Mouse (Mus musculus): Measurements from ENCODE around the gene Zfp810. TPM values are rescaled to one million over a fixed set of nuclear protein-coding genes. Genes with fewer than 3 reads are reported as not detected.

Gene Zfp810
- polyA plus RNA-seq, 1 experiment from 2014 or later: 29.0 TPM

DNA sequence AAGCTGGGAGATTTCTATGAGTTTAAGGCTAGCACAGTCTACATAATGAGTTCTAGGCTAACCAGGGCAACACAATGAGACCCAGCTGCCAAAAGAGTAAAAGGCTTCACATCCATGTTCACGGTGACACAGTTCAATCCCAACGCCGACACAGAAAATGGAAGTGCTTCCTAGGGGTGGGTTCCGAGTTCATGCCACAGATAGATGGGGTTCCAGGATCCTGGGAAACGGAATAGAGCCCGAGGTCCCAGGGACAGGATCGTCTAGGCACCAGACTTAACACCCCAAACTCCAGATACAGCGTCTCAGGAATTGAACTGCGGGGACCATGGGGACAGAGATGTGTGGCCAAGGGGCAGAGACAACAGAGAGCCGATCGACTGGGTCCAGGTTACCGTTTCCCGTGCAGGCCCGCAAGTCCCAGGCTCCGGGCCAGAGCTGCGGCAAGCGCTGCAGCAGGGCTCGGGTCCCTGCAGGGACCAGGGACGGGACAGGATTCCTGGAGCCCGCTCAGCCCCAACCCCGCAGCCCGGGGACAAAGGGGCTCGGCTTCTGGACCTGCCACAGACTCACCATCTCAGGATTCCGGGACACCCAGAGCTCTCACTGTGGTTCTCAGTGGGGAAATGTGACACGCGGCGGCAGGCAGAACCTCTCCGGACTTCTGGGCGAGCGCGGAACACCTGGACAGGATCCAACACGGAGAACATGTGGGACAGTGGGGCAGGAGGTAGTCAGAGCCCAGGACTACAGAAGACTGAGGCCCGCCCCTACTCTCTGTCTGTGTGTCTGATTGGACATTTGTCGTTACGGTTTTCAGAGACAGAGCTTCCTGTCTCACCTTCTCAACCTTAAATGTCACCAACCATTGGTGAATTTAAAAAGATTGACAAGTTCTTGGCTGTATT is 48.0 kb downstream of the Zfp810 start, which contains the start of gene Zfp599:
Gene Zfp599, minus strand, starts transcription at position 712 of the 908 bp plus-strand sequence.
- peak; percentile 96 for ATAC-seq (ENCODE audit: low FRiP score, low read depth)
- no peaks in the 10 kb centered on the region for H3K4me1 ChIP-seq (replicated peaks)
- 1% methylated on average over 35 of the region's 35 CpGs for WGBS
- H3K9me3 ChIP-seq: no peaks in the 10 kb centered on the region; the same call in 1 of the 2 replicates
- no peaks in the 10 kb centered on the region for H3K27me3 ChIP-seq
- peak within 1 kb of the TSS; percentile 78 for H3K9ac ChIP-seq
- H3K36me3 ChIP-seq: peaks cover 23% of the 10 kb centered on the region
- H3K4me2 ChIP-seq: peak within 1 kb of the TSS; percentile 87
- H3K4me3 ChIP-seq: peak within 1 kb of the TSS; percentile 76
- 0 out of 2 replicates have a peak within 1 kb of the TSS, but pooled peaks have one; percentile 33 for H3K27ac ChIP-seq (replicated peaks)

GRCm38 (mm10) chr9:22258784-22259183 is 48.7 kb downstream of the Zfp810 start:
- peak overlapping the region; percentile 78; the same call in 1 of the 2 replicates for H3K9ac ChIP-seq
- H3K27me3 ChIP-seq: no peaks in the 10 kb centered on the region
- H3K9me3 ChIP-seq: no peaks in the 10 kb centered on the region; the same call in 1 of the 2 replicates
- H3K4me3 ChIP-seq: peak overlapping the region; percentile 76
- H3K4me1 ChIP-seq (replicated peaks): no peaks in the 10 kb centered on the region
- peaks cover 29% of the 10 kb centered on the region for H3K36me3 ChIP-seq
- no peak for ATAC-seq (ENCODE audit: low FRiP score, low read depth)
- WGBS: 89% methylated on average over 8 of the region's 8 CpGs
- H3K27ac ChIP-seq (replicated peaks): no peak overlapping the region
- H3K4me2 ChIP-seq: peak overlapping the region; percentile 87

DNA sequence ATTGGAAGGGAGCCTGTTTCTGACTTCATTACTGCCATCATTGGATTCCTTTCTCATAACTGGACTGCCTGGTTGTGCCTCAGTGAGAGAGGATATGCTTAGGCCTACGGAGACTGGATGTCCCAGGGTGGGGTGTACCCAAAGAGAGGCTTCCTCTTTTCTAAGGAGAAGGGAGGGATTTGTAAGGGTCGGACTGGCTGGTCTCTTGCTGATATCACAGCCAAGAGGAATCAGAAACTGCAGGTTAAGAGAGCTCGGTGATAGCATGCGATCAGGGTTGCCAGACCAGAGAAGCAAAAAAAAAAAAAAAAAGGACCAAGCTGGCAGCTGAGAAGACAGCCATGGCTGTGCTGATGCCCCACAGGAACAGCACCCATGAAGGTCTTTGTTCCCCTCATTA is 50.9 kb downstream of the Zfp810 start:
- no peaks in the 10 kb centered on the region for H3K4me1 ChIP-seq (replicated peaks)
- H3K27ac ChIP-seq (replicated peaks): no peak overlapping the region
- whole genome bisulfite sequencing: 91% methylated on average over 4 of the region's 4 CpGs
- peaks cover 47% of the 10 kb centered on the region for H3K36me3 ChIP-seq
- H3K9ac ChIP-seq: no peak overlapping the region
- no peak overlapping the region for H3K4me3 ChIP-seq
- no peak overlapping the region for H3K4me2 ChIP-seq
- no peaks in the 10 kb centered on the region for H3K27me3 ChIP-seq
- no peak for ATAC-seq (ENCODE audit: low FRiP score, low read depth)
- no peaks in the 10 kb centered on the region; the same call in 1 of the 2 replicates for H3K9me3 ChIP-seq

- no peak for ATAC-seq (ENCODE audit: low FRiP score, low read depth)
- WGBS: 96% methylated on average over 2 of the region's 2 CpGs
These were observed 63.2 kb downstream of the Zfp810 start for GRCm38 (mm10) chr9:22244242-22244641.

DNA sequence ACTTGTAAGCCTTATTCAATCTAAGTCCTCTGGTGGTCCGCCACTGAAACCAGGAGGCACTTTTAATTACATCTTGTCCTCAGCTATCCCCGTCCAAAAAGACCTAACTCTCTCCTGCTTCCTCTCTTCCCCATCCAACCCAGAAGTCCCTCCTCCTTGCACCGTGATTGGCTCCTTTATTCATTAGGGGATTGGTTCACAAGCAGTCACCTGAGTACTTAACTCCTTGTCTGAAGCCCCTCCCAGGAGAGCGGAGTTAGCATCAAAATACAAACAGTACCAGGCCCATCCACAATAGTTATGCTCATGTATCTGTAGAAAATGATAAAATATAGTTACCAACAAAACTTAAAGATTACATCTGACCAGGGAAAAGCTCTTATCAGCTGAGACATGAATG is 67.4 kb downstream of the Zfp810 start:
- 98% methylated on average over 4 of the region's 4 CpGs for WGBS
- no peak for ATAC-seq (ENCODE audit: low FRiP score, low read depth)
- Histone ChIP-seq H3K27me3 (no peaks in the 10 kb centered on the region), H3K9ac (no peak overlapping the region), H3K4me2 (no peak overlapping the region), H3K4me3 (no peak overlapping the region), H3K4me1 (replicated peaks) (no peaks in the 10 kb centered on the region), H3K36me3 (peaks cover 69% of the 10 kb centered on the region), H3K27ac (replicated peaks) (no peak overlapping the region), H3K9me3 (no peaks in the 10 kb centered on the region)

More at GRCm38 (mm10) chr9:22244242-22244641, 63.2 kb downstream of the Zfp810 start:
- peaks cover 87% of the 10 kb centered on the region for H3K36me3 ChIP-seq
- H3K27ac ChIP-seq (replicated peaks): no peak overlapping the region
- peaks cover 17% of the 10 kb centered on the region for H3K9me3 ChIP-seq
- no peaks in the 10 kb centered on the region for H3K27me3 ChIP-seq
- H3K9ac ChIP-seq: no peak overlapping the region
- H3K4me1 ChIP-seq (replicated peaks): no peaks in the 10 kb centered on the region
- H3K4me2 ChIP-seq: no peak overlapping the region
- H3K4me3 ChIP-seq: no peak overlapping the region

DNA sequence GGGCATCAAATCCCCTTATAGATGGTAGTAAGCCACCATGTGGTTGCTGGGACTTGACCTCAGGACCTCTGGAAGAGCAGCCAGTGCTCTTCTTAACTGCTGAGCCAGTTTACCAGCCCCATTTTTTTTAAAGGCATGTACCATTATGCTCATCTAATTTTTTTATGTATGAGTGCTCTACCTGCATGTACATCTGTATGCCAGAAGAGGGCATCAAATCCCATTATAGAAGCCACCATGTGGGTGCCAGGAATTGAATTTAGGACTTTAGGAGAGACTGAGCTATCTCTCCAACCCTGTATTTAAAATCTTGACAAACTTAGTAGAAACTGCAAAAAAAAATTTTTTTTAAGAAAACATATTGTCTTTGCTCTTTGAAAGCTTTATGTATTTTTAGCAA is 76.9 kb downstream of the Zfp810 start:
- Histone ChIP-seq H3K9ac (no peak overlapping the region), H3K4me1 (replicated peaks) (0 out of 2 replicates have a peak, but pooled peaks cover 8% of the 10 kb centered on the region), H3K27me3 (no peaks in the 10 kb centered on the region), H3K9me3 (no peaks in the 10 kb centered on the region), H3K27ac (replicated peaks) (no peak overlapping the region), H3K4me2 (no peak overlapping the region), H3K36me3 (no peaks in the 10 kb centered on the region), H3K4me3 (no peak overlapping the region)
- ATAC-seq (ENCODE audit: low FRiP score, low read depth): no peak

GRCm38 (mm10) chr9:22230061-22230460 is 77.4 kb downstream of the Zfp810 start:
- H3K9ac ChIP-seq: no peak overlapping the region
- H3K4me1 ChIP-seq (replicated peaks): 0 out of 2 replicates have a peak, but pooled peaks cover 8% of the 10 kb centered on the region
- no peaks in the 10 kb centered on the region for H3K36me3 ChIP-seq
- no peak overlapping the region for H3K4me3 ChIP-seq
- H3K27me3 ChIP-seq: no peaks in the 10 kb centered on the region
- no peaks in the 10 kb centered on the region for H3K9me3 ChIP-seq
- ATAC-seq (ENCODE audit: low FRiP score, low read depth): no peak
- no peak overlapping the region for H3K27ac ChIP-seq (replicated peaks)
- H3K4me2 ChIP-seq: no peak overlapping the region
- 93% methylated on average over 3 of the region's 3 CpGs for WGBS

DNA sequence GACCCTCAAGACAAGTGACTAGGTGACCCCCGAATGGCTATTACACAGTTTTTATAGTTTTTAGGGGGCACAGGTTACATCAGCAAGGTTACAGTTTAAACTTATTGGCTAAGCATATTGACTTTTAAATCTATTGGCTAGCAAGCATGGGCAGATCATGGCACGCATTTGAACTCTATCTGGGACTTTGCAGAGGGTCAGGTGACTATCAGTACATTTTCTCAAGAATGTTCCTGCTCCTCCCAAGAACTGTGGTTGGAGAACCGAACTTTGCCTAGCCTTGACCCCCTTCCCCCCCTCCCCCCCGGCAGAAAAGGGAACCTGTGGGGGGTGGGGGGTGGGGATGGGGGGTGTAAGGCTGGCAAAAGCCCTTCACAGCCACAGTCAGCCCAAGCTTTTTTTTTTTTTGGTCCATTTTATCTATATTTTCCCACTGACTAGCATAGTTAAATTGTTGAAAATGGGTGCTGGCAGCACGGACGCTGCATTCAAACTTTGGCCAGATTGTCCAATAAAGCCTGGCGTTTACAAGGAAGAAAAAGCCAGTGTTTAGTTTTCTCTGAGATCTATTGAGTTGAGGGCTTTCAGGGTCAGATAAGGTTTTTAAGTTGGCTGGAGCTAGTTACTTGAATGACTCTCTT is 77.9 kb downstream of the Zfp810 start:
- no peaks in the 10 kb centered on the region for H3K27me3 ChIP-seq
- H3K4me3 ChIP-seq: no peak overlapping the region
- H3K4me1 ChIP-seq (replicated peaks): 0 out of 2 replicates have a peak, but pooled peaks cover 8% of the 10 kb centered on the region
- no peak for ATAC-seq (ENCODE audit: low FRiP score, low read depth)
- no peak overlapping the region for H3K9ac ChIP-seq
- H3K4me2 ChIP-seq: no peak overlapping the region
- no peaks in the 10 kb centered on the region for H3K9me3 ChIP-seq
- 91% methylated on average over 7 of the region's 7 CpGs for WGBS
- H3K27ac ChIP-seq (replicated peaks): no peak overlapping the region
- no peaks in the 10 kb centered on the region for H3K36me3 ChIP-seq

DNA sequence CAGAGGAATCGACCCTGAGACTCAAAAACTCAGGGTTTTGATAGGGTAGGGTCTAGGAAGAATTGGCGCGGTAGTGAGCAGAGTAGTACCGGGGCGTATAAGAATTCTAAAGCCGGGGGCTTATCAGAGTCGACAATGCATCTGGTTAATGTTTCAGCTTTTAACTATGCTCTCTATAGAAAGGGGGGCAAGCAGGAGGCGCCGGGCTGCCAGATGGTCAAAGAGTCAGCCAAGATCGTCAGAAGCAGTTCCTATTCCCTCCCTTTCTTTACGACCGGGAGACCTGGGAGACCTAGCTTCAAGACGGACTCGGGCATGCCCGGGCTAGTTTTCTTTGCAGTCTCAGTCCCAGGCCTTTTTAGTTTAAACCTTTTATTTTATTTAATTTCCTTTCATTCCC is 80.6 kb downstream of the Zfp810 start:
- WGBS: 75% methylated on average over 15 of the region's 15 CpGs
- no peak overlapping the region for H3K9ac ChIP-seq
- H3K27me3 ChIP-seq: no peaks in the 10 kb centered on the region
- H3K4me2 ChIP-seq: no peak overlapping the region
- no peaks in the 10 kb centered on the region for H3K9me3 ChIP-seq
- no peak for ATAC-seq (ENCODE audit: low FRiP score, low read depth)
- no peak overlapping the region for H3K4me3 ChIP-seq
- H3K36me3 ChIP-seq: no peaks in the 10 kb centered on the region
- H3K27ac ChIP-seq (replicated peaks): no peak overlapping the region
- H3K4me1 ChIP-seq (replicated peaks): 0 out of 2 replicates have a peak, but pooled peaks cover 8% of the 10 kb centered on the region

Other genes starting within 250 kb of the Zfp810 start
- gene Gm49318, start 236.4 kb downstream of the Zfp810 start, polyA plus RNA-seq (2015; fragmentation: Nextera tagmentation; extraction: Ambion mirVana): not detected in 2 replicates
- gene Zfp653, start 236.3 kb downstream of the Zfp810 start, polyA plus RNA-seq (2015; fragmentation: Nextera tagmentation; extraction: Ambion mirVana): 17.3 and 19.6 TPM in 2 replicates
- gene Ecsit, start 222.2 kb downstream of the Zfp810 start, polyA plus RNA-seq (2015; fragmentation: Nextera tagmentation; extraction: Ambion mirVana): 56.0 and 63.5 TPM in 2 replicates
- gene Cnn1, start 208.4 kb downstream of the Zfp810 start, polyA plus RNA-seq (2015; fragmentation: Nextera tagmentation; extraction: Ambion mirVana): 1.6 and 2.3 TPM in 2 replicates
- gene Elof1, start 190.5 kb downstream of the Zfp810 start, polyA plus RNA-seq (2015; fragmentation: Nextera tagmentation; extraction: Ambion mirVana): 183 and 190 TPM in 2 replicates
- gene Acp5, start 171.9 kb downstream of the Zfp810 start, polyA plus RNA-seq (2015; fragmentation: Nextera tagmentation; extraction: Ambion mirVana): 0.44 and 0.97 TPM in 2 replicates
- 85.3 and 86.0 TPM in 2 replicates for gene Pigyl, start 150.8 kb downstream of the Zfp810 start, polyA plus RNA-seq (2015; fragmentation: Nextera tagmentation; extraction: Ambion mirVana)
- 0.58 and 0.79 TPM in 2 replicates for gene Zfp872, start 119.6 kb downstream of the Zfp810 start, polyA plus RNA-seq (2015; fragmentation: Nextera tagmentation; extraction: Ambion mirVana)
- 9.3 and 11.2 TPM in 2 replicates for gene Zfp809, start 81.9 kb downstream of the Zfp810 start, polyA plus RNA-seq (2015; fragmentation: Nextera tagmentation; extraction: Ambion mirVana)
- 7.4 and 7.7 TPM in 2 replicates for gene Zfp599, start 47.8 kb downstream of the Zfp810 start, polyA plus RNA-seq (2015; fragmentation: Nextera tagmentation; extraction: Ambion mirVana)
- gene Anln, start 81.5 kb upstream of the Zfp810 start, polyA plus RNA-seq (2015; fragmentation: Nextera tagmentation; extraction: Ambion mirVana): 6.5 and 6.7 TPM in 2 replicates
- gene 9530077C05Rik, start 103.9 kb upstream of the Zfp810 start, polyA plus RNA-seq (2015; fragmentation: Nextera tagmentation; extraction: Ambion mirVana): 14.7 and 16.5 TPM in 2 replicates
- not detected in 2 replicates for gene Gm17545, start 146.6 kb upstream of the Zfp810 start, polyA plus RNA-seq (2015; fragmentation: Nextera tagmentation; extraction: Ambion mirVana)
- gene Rp9, start 162.1 kb upstream of the Zfp810 start, polyA plus RNA-seq (2015; fragmentation: Nextera tagmentation; extraction: Ambion mirVana): 67.5 and 71.1 TPM in 2 replicates
- 19.6 and 22.7 TPM in 2 replicates for gene Bbs9, start 168.1 kb upstream of the Zfp810 start, polyA plus RNA-seq (2015; fragmentation: Nextera tagmentation; extraction: Ambion mirVana)

Measured in hindbrain, embryonic 15.5 days (tissue).